11 mouse cellular contexts compared by ENCODE assay signal in genomic region chr10:20490775-20491174, GRCm38 (mm10).
DNase-seq lines count a peak whose midpoint lies in the region; ATAC-seq and TF ChIP-seq lines count a peak whose summit lies in the region.
"Had no signal": no experiment of that assay in that cellular context is flagged by ENCODE, and none has a peak within 500 bp of the region (broad histone marks: within the 10 kb centered on the region; RNA-seq: fewer than 3 reads in every experiment).

No protein-coding gene starts in this region.

- TF ChIP-seq EP300 in heart, postnatal 0 days (IDR thresholded peaks at IDR 0.05; ENCODE audit: low read depth): no peak

- H3K4me1 ChIP-seq in heart, postnatal 0 days (ENCODE audit: control insufficient read depth, insufficient read depth): peaks cover 42% of the 10 kb centered on the region
- no peaks in the 10 kb centered on the region for H3K4me1 ChIP-seq in midbrain, embryonic 11.5 days (ENCODE audit: control insufficient read depth, insufficient read depth, low read length)
- peaks cover 8% of the 10 kb centered on the region for H3K4me1 ChIP-seq in midbrain, embryonic 13.5 days (replicated peaks)
- H3K4me1 ChIP-seq in embryonic facial prominence, embryonic 11.5 days (ENCODE audit: control insufficient read depth, insufficient read depth, low read length): no peaks in the 10 kb centered on the region

- no peaks in the 10 kb centered on the region for H3K36me3 ChIP-seq in heart, postnatal 0 days (replicated peaks; ENCODE audit: control insufficient read depth, insufficient read depth, low read length)
- no peaks in the 10 kb centered on the region for H3K36me3 ChIP-seq in midbrain, embryonic 11.5 days (ENCODE audit: control insufficient read depth, insufficient read depth, low read length)
- H3K36me3 ChIP-seq in midbrain, embryonic 13.5 days: no peaks in the 10 kb centered on the region
- H3K36me3 ChIP-seq in embryonic facial prominence, embryonic 11.5 days (replicated peaks; ENCODE audit: control insufficient read depth, insufficient read depth, low read depth, low read length): no peaks in the 10 kb centered on the region
- H3K36me3 ChIP-seq: limb, embryonic 13.5 days had no signal

- ATAC-seq in heart, postnatal 0 days (ENCODE audit: insufficient read depth, low read depth): no peak
- no peak for ATAC-seq in midbrain, embryonic 11.5 days (ENCODE audit: low FRiP score)
- ATAC-seq in midbrain, embryonic 13.5 days: no peak
- ATAC-seq in embryonic facial prominence, embryonic 11.5 days (replicated peaks; ENCODE audit: insufficient number of reproducible peaks, low FRiP score, low TSS enrichment, low read depth): no peak

- intact Hi-C loops in heart, postnatal 36 days (cut with DNase I): no loop called here
- intact Hi-C loops in left cerebral cortex, postnatal 14 days (cut with DNase I): no loop called here

- no peak overlapping the region for H3K4me3 ChIP-seq in heart, postnatal 0 days (ENCODE audit: low read depth, low read length)
- no peak overlapping the region for H3K4me3 ChIP-seq in midbrain, embryonic 11.5 days (ENCODE audit: low read depth, low read length)
- H3K4me3 ChIP-seq in midbrain, embryonic 13.5 days (replicated peaks): no peak overlapping the region
- no peak overlapping the region for H3K4me3 ChIP-seq in embryonic facial prominence, embryonic 11.5 days (ENCODE audit: low read depth, low read length)
- H3K4me3 ChIP-seq: limb, embryonic 13.5 days had no signal

- H3K4me2 ChIP-seq in heart, postnatal 0 days (ENCODE audit: low read depth, low read length): no peak overlapping the region
- H3K4me2 ChIP-seq in midbrain, embryonic 11.5 days: no peak overlapping the region
- no peak overlapping the region for H3K4me2 ChIP-seq in midbrain, embryonic 13.5 days (replicated peaks)
- H3K4me2 ChIP-seq in embryonic facial prominence, embryonic 11.5 days (ENCODE audit: low read depth, low read length): no peak overlapping the region
- H3K4me2 ChIP-seq: limb, embryonic 13.5 days had no signal

- TF ChIP-seq CTCF in heart, postnatal 0 days (IDR thresholded peaks at IDR 0.05; ENCODE audit: low read depth): peak; percentile 16; the same call in 1 of the 2 replicates

- 44% methylated on average over 1 of the region's 1 CpGs for whole genome bisulfite sequencing in heart, postnatal 0 days
- WGBS in midbrain, embryonic 11.5 days: 63% methylated on average over 1 of the region's 1 CpGs
- WGBS in midbrain, embryonic 13.5 days: 70% methylated on average over 1 of the region's 1 CpGs
- 56% methylated on average over 1 of the region's 1 CpGs for WGBS in embryonic facial prominence, embryonic 11.5 days

- H3K9ac ChIP-seq in heart, postnatal 0 days (replicated peaks; ENCODE audit: low read depth, low read length): no peak overlapping the region
- H3K9ac ChIP-seq in midbrain, embryonic 11.5 days (ENCODE audit: low read length): no peak overlapping the region
- H3K9ac ChIP-seq in midbrain, embryonic 13.5 days (replicated peaks): no peak overlapping the region
- no peak overlapping the region for H3K9ac ChIP-seq in embryonic facial prominence, embryonic 11.5 days (replicated peaks; ENCODE audit: low read length)
- H3K9ac ChIP-seq: limb, embryonic 13.5 days had no signal

- no peak for DNase-seq in heart, postnatal 0 days (ENCODE audit: low spot score)
- DNase-seq in heart, postnatal 36 days: no peak
- peak; percentile 31 for DNase-seq in midbrain, embryonic 11.5 days (ENCODE audit: low spot score, missing footprints)
- DNase-seq in embryonic facial prominence, embryonic 11.5 days (ENCODE audit: low spot score): peak; percentile 34
- peak; percentile 11 to 12 for DNase-seq in thymus, postnatal 36 days
- no peak for DNase-seq in urinary bladder, postnatal 10 days (ENCODE audit: low spot score)
- DNase-seq in left cerebral cortex, postnatal 14 days (ENCODE audit: low spot score in 2 of 2): no peak
- DNase-seq: kidney, adult 2 months had no signal

- H3K9me3 ChIP-seq in heart, postnatal 0 days (replicated peaks; ENCODE audit: control insufficient read depth, low read length): no peaks in the 10 kb centered on the region
- no peaks in the 10 kb centered on the region for H3K9me3 ChIP-seq in midbrain, embryonic 11.5 days (ENCODE audit: control insufficient read depth, low read length)
- H3K9me3 ChIP-seq in midbrain, embryonic 13.5 days: no peaks in the 10 kb centered on the region
- no peaks in the 10 kb centered on the region for H3K9me3 ChIP-seq in embryonic facial prominence, embryonic 11.5 days (replicated peaks; ENCODE audit: control insufficient read depth, low read length)
- H3K9me3 ChIP-seq: limb, embryonic 13.5 days had no signal

- H3K27ac ChIP-seq in heart, postnatal 0 days (ENCODE audit: low read depth): no peak overlapping the region
- H3K27ac ChIP-seq in midbrain, embryonic 11.5 days (ENCODE audit: low read depth, low read length): no peak overlapping the region
- H3K27ac ChIP-seq in midbrain, embryonic 13.5 days: no peak overlapping the region
- no peak overlapping the region for H3K27ac ChIP-seq in embryonic facial prominence, embryonic 11.5 days (replicated peaks; ENCODE audit: low read depth, low read length)
- H3K27ac ChIP-seq: limb, embryonic 13.5 days; macrophage had no signal

- H3K27me3 ChIP-seq in heart, postnatal 0 days (ENCODE audit: control insufficient read depth, insufficient read depth, low read length): no peaks in the 10 kb centered on the region
- H3K27me3 ChIP-seq in midbrain, embryonic 11.5 days (ENCODE audit: control insufficient read depth, insufficient read depth, low read length): no peaks in the 10 kb centered on the region
- H3K27me3 ChIP-seq in midbrain, embryonic 13.5 days: no peaks in the 10 kb centered on the region
- no peaks in the 10 kb centered on the region for H3K27me3 ChIP-seq in embryonic facial prominence, embryonic 11.5 days (ENCODE audit: control insufficient read depth, insufficient read depth, low read length)
- H3K27me3 ChIP-seq: limb, embryonic 13.5 days had no signal

Comparison
In these comparisons a context has a peak if more than half of its experiments do, and no peak if none do; other contexts are left out.
1. DNase-seq: peak in midbrain, embryonic 11.5 days (single experiment), embryonic facial prominence, embryonic 11.5 days (single experiment) and thymus, postnatal 36 days (2 of 2); none in heart, postnatal 0 days (single experiment), heart, postnatal 36 days (0 of 2), urinary bladder, postnatal 10 days (single experiment) and left cerebral cortex, postnatal 14 days (0 of 2).